Mouse (Mus musculus) brain, adult 2 months (tissue): ENCODE data around the gene Sdsl.
"Not testable (repeated sequence)": the region's sequence is repeated elsewhere in the genome, so short reads cannot be mapped to it uniquely, and the experiment has no call there.

Source experiments
- DNase-seq: peaks from one replicate; pipeline ENCODE4 v3.0.0; 2011; ENCODE audit warnings: low read depth, low spot score

Sdsl gene

DNA sequence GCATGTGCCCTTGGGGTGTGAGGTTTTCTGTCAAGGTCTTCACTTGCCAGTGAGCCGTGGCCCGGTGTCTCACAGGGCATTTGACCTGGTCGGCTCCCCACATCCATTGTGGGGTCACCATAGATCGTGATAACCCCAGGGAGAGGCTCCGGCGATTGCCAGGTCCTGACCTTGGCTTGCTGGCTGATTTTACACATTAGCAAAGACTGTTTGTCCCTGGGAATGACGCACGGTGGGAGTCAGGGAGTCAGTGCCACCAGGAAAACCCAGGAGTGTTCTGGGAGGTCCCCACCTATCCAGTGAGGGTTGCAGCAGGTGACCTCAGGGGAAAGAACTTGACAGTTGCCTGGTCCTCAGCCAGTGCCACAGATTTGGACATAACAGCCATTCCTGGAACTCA, at the start of gene Sdsl:
Gene Sdsl, minus strand, starts transcription at position 41 of the 400 bp plus-strand sequence.
- DNase-seq = no peak

- peak; percentile 21 for DNase-seq
Measured at GRCm38 (mm10) chr5:120517552-120517951, 44.9 kb upstream of the Sdsl start.

- peak; percentile 20 for DNase-seq
Measured at GRCm38 (mm10) chr5:120516221-120516984, 43.8 kb upstream of the Sdsl start.

- DNase-seq = no peak
Measured at GRCm38 (mm10) chr5:120515451-120515850, 42.8 kb upstream of the Sdsl start.

GRCm38 (mm10) chr5:120514754-120515153, 42.1 kb upstream of the Sdsl start:
- no peak for DNase-seq

DNA sequence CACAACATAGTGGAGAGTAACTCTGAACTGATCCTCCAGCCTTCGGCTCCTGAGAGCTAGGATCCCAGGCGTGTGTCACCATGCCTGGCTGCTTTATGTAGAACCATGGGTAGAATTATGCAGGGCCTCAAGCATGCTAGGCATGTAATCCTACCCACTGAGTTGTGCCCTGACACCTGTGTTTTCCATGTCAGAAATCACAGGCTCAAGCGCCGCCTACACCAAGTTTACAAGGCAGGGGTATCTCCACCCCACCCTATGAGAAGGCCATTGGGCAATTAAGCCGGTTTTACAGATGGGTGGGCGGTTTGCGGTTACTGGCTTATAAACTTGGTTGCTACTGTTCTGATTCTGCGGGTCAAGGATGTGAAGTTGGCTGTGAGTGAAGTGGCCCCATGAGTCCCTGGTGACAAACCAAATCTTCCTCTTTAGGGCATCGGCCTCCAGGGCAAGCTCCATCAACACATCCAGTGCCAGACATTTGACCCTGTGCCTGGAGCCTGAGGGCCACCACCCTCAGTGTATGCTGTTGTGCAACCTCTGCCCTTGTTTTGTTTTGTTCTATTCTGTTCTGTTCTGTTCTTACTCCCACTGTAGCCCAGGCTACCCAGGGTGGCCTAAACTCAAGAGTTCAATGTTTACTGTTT, 41.5 kb upstream of the Sdsl start:
- DNase-seq = no peak

GRCm38 (mm10) chr5:120512911-120513555, 40.4 kb upstream of the Sdsl start:
- DNase-seq = no peak

DNA sequence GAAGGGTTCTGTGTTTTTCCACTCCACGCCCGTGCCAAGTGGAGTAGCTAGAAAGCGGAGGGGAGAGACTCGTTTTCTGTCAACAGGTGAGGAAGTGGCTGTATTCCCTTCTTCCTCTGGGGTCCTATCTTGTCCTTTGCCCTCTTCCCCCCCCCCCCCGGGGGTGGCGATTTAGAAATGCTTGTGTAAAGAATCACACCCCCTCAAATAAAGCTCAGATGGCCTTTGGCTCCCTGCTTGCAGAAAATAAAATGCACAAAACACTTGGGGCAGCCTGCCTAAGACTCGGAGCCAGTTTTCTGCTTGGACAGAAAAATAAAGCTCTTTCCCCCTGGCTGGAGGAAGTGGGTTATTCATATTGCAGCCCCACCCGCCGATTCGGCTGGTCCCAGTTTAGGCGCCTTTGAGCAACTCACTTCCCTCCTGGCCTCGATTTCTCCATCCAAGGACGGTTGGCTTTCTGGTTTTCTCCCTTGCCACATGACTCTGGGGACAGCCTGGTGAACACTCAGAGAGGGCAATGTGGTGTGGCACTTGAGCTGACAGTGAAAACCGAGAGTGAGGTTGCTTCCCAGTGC, 39.1 kb upstream of the Sdsl start:
- peak; percentile 14 for DNase-seq

GRCm38 (mm10) chr5:120510982-120511642, 38.5 kb upstream of the Sdsl start, which contains the start of gene Slc8b1:
Gene Slc8b1 (plus strand): TSS chr5:120511168.
- DNase-seq = peak; percentile 91

DNA sequence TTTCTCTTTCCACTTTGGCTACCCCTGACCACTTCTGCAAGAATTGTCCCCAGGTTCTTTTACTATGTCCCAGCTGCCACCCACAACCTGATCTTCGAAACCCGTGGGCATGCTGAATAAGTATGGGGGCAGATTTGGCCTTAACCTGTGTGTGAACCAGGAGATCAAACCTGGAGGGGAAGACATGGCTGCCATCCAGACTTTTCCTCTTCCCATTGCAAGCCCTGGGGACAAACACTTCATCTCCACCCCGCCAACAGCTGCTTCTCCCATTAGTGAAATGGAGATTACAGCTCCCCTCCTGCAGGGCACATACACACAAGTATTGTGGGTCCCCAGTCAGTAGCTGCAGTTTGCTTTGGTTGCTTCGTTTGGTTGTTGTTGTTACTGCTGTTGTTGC, 34.7 kb upstream of the Sdsl start:
- DNase-seq = no peak

- no peak for DNase-seq
Measured at GRCm38 (mm10) chr5:120506490-120506889, 33.9 kb upstream of the Sdsl start.

GRCm38 (mm10) chr5:120505781-120506180, 33.2 kb upstream of the Sdsl start:
- no peak for DNase-seq

DNA sequence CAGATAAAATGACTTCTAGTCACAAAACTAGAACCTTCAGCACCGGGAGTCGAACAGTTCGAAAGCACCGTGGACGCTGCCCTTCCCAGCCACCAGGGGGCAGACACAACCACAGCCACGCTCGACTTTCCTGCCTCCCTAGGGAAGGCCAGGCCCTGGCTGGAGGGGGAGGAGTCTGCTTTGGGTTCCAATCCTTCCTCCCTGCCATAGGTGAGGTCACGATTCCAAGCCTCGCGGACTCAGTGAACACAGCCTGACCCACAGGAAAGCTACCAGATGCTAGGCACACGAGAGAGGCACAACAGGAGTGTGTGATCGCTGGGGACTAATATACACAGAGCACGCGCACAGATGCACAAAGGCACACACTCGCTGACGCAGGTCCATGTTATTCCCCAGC, 32.8 kb upstream of the Sdsl start:
- DNase-seq = peak; percentile 82

- peak; percentile 92 for DNase-seq
Measured at GRCm38 (mm10) chr5:120503144-120503795, 30.7 kb upstream of the Sdsl start, which contains the start of gene Plbd2. Gene Plbd2 (minus strand): TSS chr5:120503625.

- DNase-seq = no peak
Measured at GRCm38 (mm10) chr5:120502675-120503143, 30.1 kb upstream of the Sdsl start.

DNA sequence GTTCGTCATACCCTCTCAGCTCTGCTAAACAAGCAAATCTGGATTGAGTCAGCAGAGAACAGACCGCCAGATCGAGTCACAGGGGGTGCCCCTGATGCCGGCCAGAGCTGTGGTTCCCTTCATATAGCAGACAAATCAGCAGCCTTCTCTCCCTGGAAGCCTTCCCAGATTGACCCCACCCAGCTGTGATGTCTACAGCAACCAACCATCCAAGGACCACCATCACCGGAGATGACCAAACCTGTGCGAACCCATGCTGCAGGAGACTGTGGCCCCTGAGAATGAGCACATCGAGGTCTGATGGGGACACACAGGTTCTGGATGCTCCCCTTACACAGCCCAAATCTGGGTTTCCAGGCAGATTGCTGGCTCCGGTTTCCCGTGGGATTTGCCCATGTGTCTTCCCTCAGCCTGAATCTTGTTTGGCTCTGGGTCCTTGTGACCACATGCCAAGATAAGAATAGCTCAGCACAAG, 29.6 kb upstream of the Sdsl start:
- peak; percentile 62 for DNase-seq

GRCm38 (mm10) chr5:120500609-120501008, 28.0 kb upstream of the Sdsl start:
- not testable (repeated sequence) for DNase-seq

GRCm38 (mm10) chr5:120499202-120499601, 26.6 kb upstream of the Sdsl start:
- DNase-seq = no peak

GRCm38 (mm10) chr5:120497071-120497470, 24.5 kb upstream of the Sdsl start:
- no peak for DNase-seq

GRCm38 (mm10) chr5:120495703-120496226, 23.2 kb upstream of the Sdsl start:
- no peak for DNase-seq
